Mouse (Mus musculus) erythroid progenitor cell, adult 5-6 weeks (primary cell): Measurements from ENCODE around the gene S100a5. TPM values are rescaled to one million over a fixed set of nuclear protein-coding genes. Genes with fewer than 3 reads are reported as not detected.
A peak's percentile ranks its signal among the peaks of the same experiment; 100 is the strongest.

Experiments
- ATAC-seq: replicated peaks from 2 replicates; pipeline ENCODE4 v1.8.0; 2016; ENCODE audit warnings: moderate number of reproducible peaks, mild to moderate bottlenecking, moderate TSS enrichment, inconsistent platforms; ENCODE audit not compliant: poor library complexity, low FRiP score, severe bottlenecking
- total RNA-seq, 2 experiments: library from RNA; stranded (forward) in 1 of 2; stranded (reverse) in 1 of 2; fragments of 150-400 nt in 1 of 2; fragments of 186-747, 209-891 nt in 1 of 2; gene quantifications; 2 replicates each; pipeline versions ENCODE4 v1.2.3 to v1.2.4; 2015 to 2017; ENCODE audit warnings: low replicate concordance in 2 of 2

S100a5 gene
- not detected in 2 replicates for total RNA-seq (2015; ENCODE audit: low replicate concordance)
- total RNA-seq (2017; ENCODE audit: low replicate concordance) = not detected in 2 replicates

DNA sequence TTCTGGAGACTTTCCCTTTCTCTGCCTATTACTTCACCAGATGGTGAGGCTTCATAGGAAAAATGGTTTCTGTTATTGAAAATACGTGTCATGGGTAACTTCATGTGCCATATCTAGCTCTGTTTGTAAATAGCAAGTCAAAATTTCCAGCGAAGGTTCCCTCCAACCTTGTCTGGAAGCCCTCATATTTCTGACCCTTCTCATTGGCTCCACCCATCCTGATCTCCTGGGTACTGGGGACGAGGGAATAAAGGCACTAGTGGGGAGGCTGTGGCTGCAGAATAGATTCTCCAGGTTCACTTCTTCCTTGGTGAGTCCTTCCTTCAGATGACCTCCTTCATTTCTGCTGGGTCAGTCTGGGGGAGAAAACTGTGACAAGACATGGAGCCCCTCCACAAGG lies at the start of gene S100a5:
S100a5 (plus strand) TSS at position 301 of the 400 bp plus-strand sequence.
- ATAC-seq = no peak

DNA sequence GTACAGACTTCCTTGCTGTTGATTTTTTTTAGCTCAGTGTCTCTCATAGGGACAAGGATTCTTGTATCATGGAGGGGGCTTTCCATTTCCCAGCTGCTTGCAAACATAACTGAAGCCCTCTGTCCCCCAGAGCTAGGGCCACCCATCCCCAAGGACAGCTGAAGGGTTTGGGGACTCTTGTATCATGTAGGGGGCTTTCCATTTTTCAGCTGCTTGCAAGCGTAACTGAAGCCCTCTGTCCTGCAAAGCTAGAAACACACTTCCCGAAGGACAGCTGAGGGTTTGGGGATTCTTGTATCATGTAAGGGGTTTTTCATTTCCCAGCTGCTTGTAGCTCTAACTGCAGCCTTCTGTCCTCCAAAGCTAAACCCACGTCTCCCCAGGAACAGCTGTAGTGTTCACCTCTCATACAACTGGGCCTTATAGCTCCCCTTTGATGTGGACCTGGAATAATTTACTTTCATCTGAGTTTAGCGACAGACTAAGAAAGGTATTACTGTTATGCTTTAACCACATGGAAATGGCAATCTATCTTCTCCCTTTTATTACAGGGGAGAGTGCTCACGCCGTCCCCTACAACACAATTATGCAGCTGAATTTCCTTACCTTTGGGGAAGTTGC lies 48.2 kb upstream of the S100a5 start, which contains the start of gene S100a3:
S100a3 (plus strand) TSS at position 571 of the 621 bp plus-strand sequence.
- ATAC-seq = no peak

DNA sequence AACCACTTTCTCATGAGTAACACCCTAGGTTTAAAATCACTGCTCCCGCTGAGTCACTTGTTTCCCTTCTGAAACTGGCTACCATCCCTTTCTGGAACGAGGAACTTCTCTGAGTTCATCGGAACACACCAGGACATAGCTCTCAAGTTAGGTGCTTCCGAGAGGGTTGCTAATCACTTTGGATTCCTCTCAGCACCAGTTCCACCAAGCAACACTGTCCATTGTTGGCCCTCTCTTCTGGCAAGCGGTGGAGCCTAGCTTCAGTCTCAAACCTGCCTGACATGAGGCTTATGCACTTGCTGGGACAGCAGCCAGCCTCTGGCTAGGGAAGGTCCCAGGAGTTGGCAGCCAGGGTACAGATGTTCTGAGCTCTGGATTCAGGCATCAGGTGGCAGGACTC lies 33.6 kb upstream of the S100a5 start:
- no peak for ATAC-seq

DNA sequence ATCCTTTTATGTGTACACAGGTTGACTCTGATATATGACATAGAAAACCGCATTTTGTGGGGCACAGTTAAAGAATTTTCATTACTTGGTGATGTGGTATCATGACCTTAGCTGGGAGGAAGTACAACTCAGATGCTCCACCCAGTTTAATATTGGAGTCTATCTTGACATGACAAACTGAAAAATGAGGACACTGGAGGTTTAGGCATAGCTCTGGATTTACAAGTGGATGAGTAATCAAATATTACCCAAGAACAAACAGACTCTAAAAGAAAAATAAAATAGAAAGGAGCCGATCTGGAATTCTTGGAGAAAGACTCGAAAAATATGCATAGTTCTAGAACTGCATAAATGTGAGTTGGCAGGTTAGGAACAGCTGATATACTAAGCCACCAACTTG lies 33.0 kb upstream of the S100a5 start:
- ATAC-seq = no peak

DNA sequence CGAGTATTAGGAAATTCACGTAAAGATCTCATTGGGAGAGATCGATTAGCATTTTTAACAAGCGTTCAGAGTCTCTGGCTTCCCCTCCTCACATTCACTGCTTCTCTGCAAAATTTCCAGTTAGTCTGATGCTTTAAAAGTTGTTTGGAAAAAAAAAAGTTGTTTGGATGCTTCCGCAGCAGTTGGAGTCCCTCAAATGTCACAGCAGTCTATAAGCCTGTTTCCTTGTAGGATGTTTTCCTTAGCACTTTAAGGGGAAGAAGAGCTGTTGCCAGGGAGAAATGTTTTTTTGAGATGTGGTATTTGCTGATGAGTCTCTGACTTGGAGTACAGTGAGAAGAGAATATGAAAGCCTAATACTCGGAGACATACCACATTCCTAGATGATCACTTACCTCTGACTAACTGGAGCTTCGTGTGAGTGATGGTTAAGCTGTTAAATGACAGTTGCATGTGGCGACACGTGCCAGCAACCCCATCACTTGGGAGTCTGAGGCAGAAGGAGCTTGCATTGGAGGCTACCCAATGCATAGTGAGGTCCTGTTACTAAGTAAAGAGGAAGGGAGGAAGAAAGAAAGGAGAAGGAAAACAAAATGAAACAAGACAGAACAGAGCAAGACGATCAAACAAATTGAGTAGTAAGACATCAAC lies 31.8 kb upstream of the S100a5 start:
- no peak for ATAC-seq

DNA sequence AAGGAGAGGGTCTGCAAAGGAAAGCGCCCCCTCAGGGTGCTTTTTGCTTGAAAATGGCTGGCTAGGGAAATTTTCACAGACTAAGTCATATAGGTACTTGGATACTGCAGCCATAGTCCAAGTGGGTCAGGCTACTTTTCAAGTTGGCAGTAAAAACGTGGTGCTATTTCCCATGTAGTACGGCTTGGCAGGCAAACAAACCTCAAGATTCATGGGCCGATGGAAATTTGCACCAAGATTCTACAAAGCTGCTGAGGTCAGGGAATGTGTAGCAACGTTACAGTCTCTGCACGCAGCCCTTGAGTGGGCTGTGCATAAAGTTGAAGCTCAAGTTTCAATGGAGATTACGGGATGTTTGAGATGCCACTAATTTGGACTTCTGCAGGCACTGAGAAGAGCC lies 28.9 kb upstream of the S100a5 start:
- no peak for ATAC-seq

GRCm38 (mm10) chr3:90581141-90581540 lies 27.2 kb upstream of the S100a5 start:
- no peak for ATAC-seq

DNA sequence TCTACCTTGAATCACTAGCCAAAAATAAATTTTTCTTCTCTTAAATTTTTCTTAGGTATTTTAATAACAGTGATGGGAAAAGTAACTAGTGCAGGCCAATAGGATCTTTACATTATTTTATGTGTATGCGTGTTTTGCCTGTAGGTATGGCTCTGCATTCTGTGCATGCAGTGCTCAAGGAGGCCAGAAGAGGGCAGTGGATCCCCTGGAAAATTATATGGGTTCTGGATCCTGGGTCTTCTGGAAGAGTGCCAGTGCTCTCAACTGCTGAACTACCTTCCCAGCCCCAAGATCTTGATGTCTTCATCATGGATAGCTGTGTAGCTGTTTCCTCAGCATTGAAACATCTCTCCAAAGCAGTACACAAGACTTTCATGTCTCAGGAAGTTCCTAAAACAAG lies 26.2 kb upstream of the S100a5 start:
- ATAC-seq = no peak

- ATAC-seq = no peak
These were observed 25.8 kb upstream of the S100a5 start for GRCm38 (mm10) chr3:90582556-90582955.

GRCm38 (mm10) chr3:90583893-90584292 lies 24.4 kb upstream of the S100a5 start:
- ATAC-seq = no peak

- 0 out of 2 replicates have a peak, but pooled peaks have one; percentile 61 for ATAC-seq
These were observed 22.7 kb upstream of the S100a5 start for GRCm38 (mm10) chr3:90585595-90585994.

DNA sequence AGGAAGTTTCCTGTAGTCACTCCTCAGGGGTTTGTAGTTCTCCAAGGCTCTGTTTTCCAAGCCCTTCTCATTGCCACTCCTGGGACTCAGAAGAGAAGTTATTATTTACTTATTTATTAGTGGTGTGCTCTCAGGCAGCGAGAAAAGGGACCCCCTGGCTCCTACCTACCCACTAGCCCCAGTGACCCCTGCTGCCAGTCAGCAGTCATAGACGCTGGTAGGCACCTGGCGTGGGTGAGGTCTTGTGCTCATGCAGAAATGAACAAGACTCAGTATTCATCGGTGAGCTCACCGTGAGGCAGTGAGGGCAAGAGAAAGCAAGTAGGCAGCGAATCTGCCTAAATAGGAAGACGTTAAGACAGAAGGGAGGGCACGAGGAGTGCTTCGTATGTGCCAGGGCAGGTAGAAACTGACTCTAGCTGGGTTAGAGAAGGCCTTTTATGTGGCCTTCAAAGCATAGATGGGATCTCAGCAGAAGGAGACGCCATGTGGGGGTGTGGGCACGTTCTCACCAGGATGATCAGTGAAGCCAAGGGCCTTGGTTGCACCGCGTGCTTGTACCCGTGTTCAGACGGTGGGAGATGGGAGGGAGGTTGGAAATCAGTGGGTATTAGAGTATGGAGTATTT lies 22.2 kb upstream of the S100a5 start:
- ATAC-seq = no peak

DNA sequence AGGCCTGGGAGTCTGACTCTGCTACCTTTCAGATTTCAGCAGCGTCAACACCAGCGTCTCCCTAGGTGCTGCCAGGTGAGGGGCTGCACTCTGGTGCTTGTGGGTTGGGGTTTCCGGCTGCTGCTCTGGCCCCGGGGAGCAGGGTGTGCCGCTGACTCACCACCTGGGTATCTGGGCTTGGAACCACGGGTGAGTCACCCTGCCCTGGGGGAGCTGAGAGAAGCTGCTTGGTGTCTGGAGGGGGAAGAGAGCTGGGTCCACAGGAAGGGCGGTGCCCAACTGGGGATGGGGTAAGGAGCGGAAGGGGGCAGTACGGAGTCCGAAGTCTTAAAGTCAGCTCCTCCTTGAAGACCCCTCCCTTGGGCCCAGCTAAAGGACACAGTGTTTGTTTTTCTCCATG lies 21.4 kb upstream of the S100a5 start:
- ATAC-seq = no peak

DNA sequence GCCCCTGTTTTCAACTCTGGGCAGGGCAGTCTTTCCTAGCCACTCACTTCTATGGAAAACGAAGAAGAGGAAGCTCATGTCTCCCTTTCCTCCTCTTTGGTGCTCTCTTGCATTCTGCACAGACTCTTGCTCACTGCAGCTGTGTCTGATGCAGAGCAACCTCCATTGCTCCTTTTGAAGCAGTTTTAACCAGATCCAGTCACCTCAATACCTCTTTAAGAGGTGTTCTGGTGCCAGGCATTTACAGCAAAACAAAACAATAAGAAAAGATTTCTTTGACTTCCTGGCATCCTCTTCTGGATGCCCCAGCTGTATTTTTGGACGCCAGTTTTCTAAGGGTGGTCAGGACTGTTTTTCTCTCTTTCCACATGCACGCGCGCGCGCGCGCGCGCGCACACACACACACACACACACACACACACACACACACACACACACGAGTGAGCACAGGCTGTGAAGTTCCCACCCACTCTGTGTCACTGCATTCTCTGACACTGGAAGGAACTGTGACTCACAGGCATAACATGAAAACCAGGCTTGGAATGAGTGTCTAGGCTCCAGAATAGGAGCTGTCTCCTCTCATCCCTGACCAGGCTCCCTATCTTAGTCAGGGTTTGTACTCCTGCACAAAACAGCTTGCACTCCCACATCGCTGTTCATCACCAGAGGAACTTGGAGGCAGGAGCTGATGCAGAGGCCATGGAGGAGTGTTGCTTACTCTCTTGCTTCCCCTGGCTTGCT lies 20.8 kb upstream of the S100a5 start:
- ATAC-seq = no peak

DNA sequence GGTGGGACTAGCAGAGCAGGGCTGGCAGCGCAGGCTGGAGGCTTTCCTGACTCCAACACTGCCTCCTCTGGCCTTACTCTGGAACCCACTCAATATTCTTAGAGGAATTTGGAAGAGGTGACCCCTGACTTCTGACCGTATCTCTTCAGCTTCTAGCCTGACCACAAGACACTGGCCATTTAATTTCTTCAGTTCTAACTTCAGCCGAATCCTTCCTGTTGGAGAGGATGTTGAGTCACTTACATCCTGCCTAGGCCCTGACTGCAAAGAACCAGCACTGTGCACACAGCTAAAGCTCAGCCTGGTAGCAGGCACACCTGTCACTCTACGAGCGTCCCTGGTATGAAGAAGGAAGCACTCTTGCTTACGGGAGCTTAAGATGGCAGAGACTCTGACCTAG lies 18.9 kb upstream of the S100a5 start:
- no peak for ATAC-seq

GRCm38 (mm10) chr3:90589947-90590346 lies 18.4 kb upstream of the S100a5 start, which contains the start of gene S100a2:
S100a2 (plus strand) TSS chr3:90590247.
- ATAC-seq = no peak

DNA sequence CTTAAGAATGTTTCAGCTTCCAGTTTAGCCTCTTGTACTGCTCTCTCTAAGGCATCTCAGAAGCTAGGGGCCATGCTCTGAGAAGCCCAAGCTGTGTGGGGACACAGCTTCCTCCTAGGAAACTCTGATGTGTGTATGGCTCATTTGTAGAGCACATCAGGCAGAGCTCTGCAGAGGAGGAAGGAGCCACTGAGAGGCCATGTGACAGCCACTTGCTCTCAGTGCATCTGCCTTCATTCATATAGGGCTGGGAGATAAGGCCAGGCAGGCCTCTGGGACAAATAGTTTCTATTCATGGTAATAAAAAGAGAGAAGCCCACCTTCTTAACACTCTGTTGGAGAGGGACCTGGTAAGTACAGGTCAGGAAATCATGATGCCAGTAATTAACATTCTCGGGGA lies 13.9 kb upstream of the S100a5 start:
- no peak for ATAC-seq

- ATAC-seq = no peak
These were observed 12.8 kb upstream of the S100a5 start for GRCm38 (mm10) chr3:90595556-90595955.

- no peak for ATAC-seq
These were observed 11.5 kb upstream of the S100a5 start for GRCm38 (mm10) chr3:90596810-90597209.

- ATAC-seq = no peak
These were observed 10.6 kb upstream of the S100a5 start for GRCm38 (mm10) chr3:90597736-90598135.
